Mouse (Mus musculus): ENCODE results near the gene Zbtb43. TPM values are rescaled to one million over a fixed set of nuclear protein-coding genes. Genes with fewer than 3 reads are reported as not detected.

The Zbtb43 gene
- polyA plus RNA-seq, 1 experiment from 2014 or later: 26.0 TPM

GRCm38 (mm10) chr2:33439980-33440670 is 28.2 kb downstream of the Zbtb43 start:
- H3K27me3 ChIP-seq (ENCODE audit: control insufficient read depth, insufficient read depth, low read depth, low read length): peaks cover 5% of the 10 kb centered on the region; the same call in 1 of the 2 replicates
- H3K4me3 ChIP-seq (ENCODE audit: low read depth, low read length): no peak overlapping the region
- no peak overlapping the region for H3K4me2 ChIP-seq (ENCODE audit: low read length)
- H3K36me3 ChIP-seq (ENCODE audit: control insufficient read depth, insufficient read depth, low read length): no peaks in the 10 kb centered on the region
- no peaks in the 10 kb centered on the region for H3K9me3 ChIP-seq (replicated peaks; ENCODE audit: control insufficient read depth, low read length, poor library complexity, severe bottlenecking)
- 0 out of 2 replicates have a peak overlapping the region, but pooled peaks have one; percentile 9 for H3K27ac ChIP-seq (ENCODE audit: low read length)
- 31% methylated on average over 9 of the region's 9 CpGs for WGBS
- peaks cover 33% of the 10 kb centered on the region for H3K4me1 ChIP-seq (ENCODE audit: control insufficient read depth, insufficient read depth, low read length)
- ATAC-seq: no peak
- no peak overlapping the region for H3K9ac ChIP-seq (ENCODE audit: low read depth, low read length)

- peaks cover 5% of the 10 kb centered on the region; the same call in 1 of the 2 replicates for H3K27me3 ChIP-seq (ENCODE audit: control insufficient read depth, insufficient read depth, low read depth, low read length)
- 0 out of 2 replicates have a peak overlapping the region, but pooled peaks have one; percentile 9 for H3K27ac ChIP-seq (ENCODE audit: low read length)
- peaks cover 36% of the 10 kb centered on the region for H3K4me1 ChIP-seq (ENCODE audit: control insufficient read depth, insufficient read depth, low read length)
- no peak overlapping the region for H3K4me3 ChIP-seq (ENCODE audit: low read depth, low read length)
- no peak overlapping the region for H3K4me2 ChIP-seq (ENCODE audit: low read length)
- no peaks in the 10 kb centered on the region for H3K36me3 ChIP-seq (ENCODE audit: control insufficient read depth, insufficient read depth, low read length)
- 5% methylated on average over 8 of the region's 8 CpGs for WGBS
- ATAC-seq: no peak
- no peaks in the 10 kb centered on the region for H3K9me3 ChIP-seq (replicated peaks; ENCODE audit: control insufficient read depth, low read length, poor library complexity, severe bottlenecking)
- H3K9ac ChIP-seq (ENCODE audit: low read depth, low read length): no peak overlapping the region
Measured at GRCm38 (mm10) chr2:33439471-33439881, 28.9 kb downstream of the Zbtb43 start.

GRCm38 (mm10) chr2:33438377-33438776 is 30.0 kb downstream of the Zbtb43 start:
- H3K4me1 ChIP-seq (ENCODE audit: control insufficient read depth, insufficient read depth, low read length): peaks cover 36% of the 10 kb centered on the region

GRCm38 (mm10) chr2:33437184-33437583 is 31.2 kb downstream of the Zbtb43 start:
- no peaks in the 10 kb centered on the region for H3K36me3 ChIP-seq (ENCODE audit: control insufficient read depth, insufficient read depth, low read length)
- no peak for ATAC-seq
- peaks cover 5% of the 10 kb centered on the region; the same call in 1 of the 2 replicates for H3K27me3 ChIP-seq (ENCODE audit: control insufficient read depth, insufficient read depth, low read depth, low read length)
- 25% methylated on average over 11 of the region's 11 CpGs for WGBS
- no peak overlapping the region for H3K27ac ChIP-seq (ENCODE audit: low read length)
- no peak overlapping the region for H3K9ac ChIP-seq (ENCODE audit: low read depth, low read length)
- peaks cover 36% of the 10 kb centered on the region for H3K4me1 ChIP-seq (ENCODE audit: control insufficient read depth, insufficient read depth, low read length)
- H3K4me2 ChIP-seq (ENCODE audit: low read length): no peak overlapping the region
- H3K4me3 ChIP-seq (ENCODE audit: low read depth, low read length): no peak overlapping the region
- H3K9me3 ChIP-seq (replicated peaks; ENCODE audit: control insufficient read depth, low read length, poor library complexity, severe bottlenecking): no peaks in the 10 kb centered on the region

More at GRCm38 (mm10) chr2:33438377-33438776, 30.0 kb downstream of the Zbtb43 start:
- H3K27me3 ChIP-seq (ENCODE audit: control insufficient read depth, insufficient read depth, low read depth, low read length): peaks cover 5% of the 10 kb centered on the region; the same call in 1 of the 2 replicates
- WGBS: 11% methylated on average over 2 of the region's 2 CpGs
- H3K4me3 ChIP-seq (ENCODE audit: low read depth, low read length): no peak overlapping the region
- no peak for ATAC-seq
- no peak overlapping the region for H3K27ac ChIP-seq (ENCODE audit: low read length)
- H3K9me3 ChIP-seq (replicated peaks; ENCODE audit: control insufficient read depth, low read length, poor library complexity, severe bottlenecking): no peaks in the 10 kb centered on the region
- H3K36me3 ChIP-seq (ENCODE audit: control insufficient read depth, insufficient read depth, low read length): no peaks in the 10 kb centered on the region
- no peak overlapping the region for H3K9ac ChIP-seq (ENCODE audit: low read depth, low read length)
- H3K4me2 ChIP-seq (ENCODE audit: low read length): no peak overlapping the region

DNA sequence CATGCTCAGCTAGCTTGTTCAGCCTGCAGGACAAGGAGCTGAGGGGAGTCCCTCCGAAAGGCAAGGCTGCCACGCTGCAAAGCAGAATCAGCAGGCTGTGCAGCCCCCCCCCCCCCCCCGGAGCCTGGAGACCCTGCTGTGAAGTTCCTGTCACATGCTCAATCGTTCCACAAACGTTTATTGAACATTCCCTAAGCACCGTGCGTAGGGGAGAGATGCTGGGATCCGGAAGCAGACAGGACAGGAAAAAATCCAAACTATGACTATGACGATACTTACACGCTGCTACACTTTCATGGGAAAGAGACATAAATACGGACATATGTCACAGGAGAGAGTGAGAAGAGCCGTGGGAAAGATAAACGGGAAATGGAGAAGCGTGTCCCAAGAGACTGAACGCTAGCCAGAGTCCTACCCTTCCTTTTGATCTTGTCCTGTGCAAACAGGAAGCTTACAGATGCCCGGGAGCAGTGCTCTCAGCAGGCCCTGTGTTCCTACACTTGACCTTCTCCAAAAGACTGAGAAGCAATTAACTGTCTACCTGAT is 32.3 kb downstream of the Zbtb43 start:
- Histone ChIP-seq H3K9ac (ENCODE audit: low read depth, low read length) (peak overlapping the region; percentile 31; the same call in 1 of the 2 replicates), H3K4me3 (ENCODE audit: low read depth, low read length) (peak overlapping the region; percentile 14), H3K27me3 (ENCODE audit: control insufficient read depth, insufficient read depth, low read depth, low read length) (peaks cover 5% of the 10 kb centered on the region; the same call in 1 of the 2 replicates), H3K4me1 (ENCODE audit: control insufficient read depth, insufficient read depth, low read length) (peaks cover 32% of the 10 kb centered on the region), H3K36me3 (ENCODE audit: control insufficient read depth, insufficient read depth, low read length) (no peaks in the 10 kb centered on the region), H3K4me2 (ENCODE audit: low read length) (peak overlapping the region; percentile 51), H3K9me3 (replicated peaks; ENCODE audit: control insufficient read depth, low read length, poor library complexity, severe bottlenecking) (no peaks in the 10 kb centered on the region), H3K27ac (ENCODE audit: low read length) (0 out of 2 replicates have a peak overlapping the region, but pooled peaks have one; percentile 4)
- no peak for ATAC-seq
- WGBS: 3% methylated on average over 16 of the region's 16 CpGs

DNA sequence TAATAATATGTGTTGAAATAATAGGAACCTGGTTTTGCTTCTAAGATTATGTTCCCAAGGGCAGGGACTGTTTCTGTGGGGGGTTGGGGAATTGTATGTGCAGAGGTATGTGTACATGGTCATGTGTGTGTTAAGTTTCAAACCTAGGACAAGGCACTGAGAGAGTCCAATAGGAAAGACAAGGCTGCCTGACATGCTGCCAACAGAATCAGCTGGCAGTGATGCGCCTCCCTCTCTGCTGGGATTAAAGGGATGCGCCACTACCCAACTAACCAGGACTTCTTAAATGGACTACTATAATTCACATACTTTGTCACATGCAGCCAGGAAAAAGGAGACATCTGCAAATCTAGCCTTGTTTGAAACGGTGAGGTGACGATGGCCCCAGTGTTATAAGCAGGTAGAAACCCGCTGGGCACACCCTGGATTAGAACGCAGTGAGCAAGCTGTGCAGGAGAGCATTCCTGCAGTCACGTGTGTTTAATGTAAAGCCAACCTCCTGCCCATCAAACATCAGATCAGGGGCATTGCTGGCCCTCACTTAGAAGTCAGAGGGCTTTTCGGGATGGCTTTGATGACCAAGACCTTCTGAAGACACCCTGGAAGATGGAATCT is 33.2 kb downstream of the Zbtb43 start:
- Histone ChIP-seq H3K27me3 (ENCODE audit: control insufficient read depth, insufficient read depth, low read depth, low read length) (peaks cover 5% of the 10 kb centered on the region; the same call in 1 of the 2 replicates), H3K9me3 (replicated peaks; ENCODE audit: control insufficient read depth, low read length, poor library complexity, severe bottlenecking) (no peaks in the 10 kb centered on the region), H3K36me3 (ENCODE audit: control insufficient read depth, insufficient read depth, low read length) (no peaks in the 10 kb centered on the region), H3K27ac (ENCODE audit: low read length) (peak overlapping the region; percentile 3; the same call in 1 of the 2 replicates), H3K4me3 (ENCODE audit: low read depth, low read length) (no peak overlapping the region), H3K4me1 (ENCODE audit: control insufficient read depth, insufficient read depth, low read length) (peaks cover 26% of the 10 kb centered on the region), H3K9ac (ENCODE audit: low read depth, low read length) (no peak overlapping the region), H3K4me2 (ENCODE audit: low read length) (no peak overlapping the region)
- no peak for ATAC-seq
- 44% methylated on average over 8 of the region's 8 CpGs for WGBS

DNA sequence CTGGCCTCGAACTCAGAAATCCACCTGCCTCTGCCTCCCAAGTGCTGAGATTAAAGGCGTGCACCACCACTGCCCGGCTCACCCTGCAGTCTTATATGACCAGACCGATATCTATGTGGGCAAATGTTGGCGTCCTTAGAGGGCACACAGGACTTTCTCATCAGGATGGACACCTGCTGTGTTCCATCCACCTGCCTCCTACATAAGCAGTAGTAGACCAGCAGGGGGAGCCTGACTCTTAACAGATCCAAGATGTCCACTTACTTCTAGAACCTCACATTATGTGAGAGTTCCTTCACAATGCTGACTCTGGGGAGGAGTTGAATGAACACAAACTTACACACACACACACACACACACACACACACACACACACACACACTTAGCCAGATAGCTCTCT is 35.5 kb downstream of the Zbtb43 start:
- 68% methylated on average over 5 of the region's 5 CpGs for WGBS
- H3K4me3 ChIP-seq (ENCODE audit: low read depth, low read length): no peak overlapping the region

DNA sequence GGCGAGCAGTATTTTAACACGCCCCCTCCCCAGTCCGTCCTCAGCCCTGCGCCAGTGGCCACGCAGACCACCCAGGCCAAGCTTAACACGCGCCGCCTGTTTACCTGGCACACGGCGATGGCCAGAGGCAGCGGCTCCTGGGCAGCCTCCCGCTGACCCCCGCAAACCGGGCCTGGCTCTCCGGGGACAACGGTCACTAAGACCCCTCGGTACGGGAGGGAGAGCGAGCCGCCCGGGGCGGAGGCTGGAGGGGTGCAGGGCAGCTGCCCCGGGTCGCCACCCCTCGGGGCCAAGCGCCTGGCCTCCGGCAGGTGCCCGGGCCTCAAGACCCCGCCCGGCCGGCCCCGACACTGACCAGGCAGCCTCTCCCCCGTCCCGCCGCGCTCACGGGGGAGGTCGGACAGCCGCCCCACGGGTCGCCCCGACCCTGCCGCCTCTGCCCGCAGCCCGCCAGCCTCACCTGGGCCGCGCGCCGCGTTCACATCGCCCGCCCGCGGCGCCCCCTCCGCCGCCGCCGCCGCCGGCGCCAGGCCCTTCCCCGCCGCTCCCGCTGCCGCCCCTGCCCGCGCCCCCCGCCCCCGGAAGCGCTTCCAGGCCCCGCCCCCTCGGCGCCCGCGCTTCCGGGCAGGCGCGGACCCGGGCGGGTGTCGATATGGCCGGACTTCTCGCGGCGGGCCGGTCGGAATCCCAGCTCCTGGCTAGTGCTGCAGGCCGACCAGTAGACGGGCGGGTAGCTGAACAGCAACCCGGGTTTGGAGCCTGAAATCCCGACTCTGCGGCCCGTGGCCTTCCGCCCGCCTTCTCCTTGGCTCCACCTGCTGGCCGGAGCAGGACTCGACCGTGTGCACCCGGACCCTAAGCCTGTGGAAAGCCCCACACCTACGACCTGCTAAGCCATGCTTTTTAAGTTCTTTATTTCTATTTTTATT is 37.3 kb downstream of the Zbtb43 start, which contains the start of gene Zbtb34:
Gene Zbtb34 (minus strand): TSS at position 554 of the 929 bp plus-strand sequence.
- peak within 1 kb of the TSS; percentile 98 for H3K9ac ChIP-seq (ENCODE audit: low read depth, low read length)
- H3K4me2 ChIP-seq (ENCODE audit: low read length): peak within 1 kb of the TSS; percentile 65
- 1% methylated on average over 50 of the region's 102 CpGs for WGBS
- ATAC-seq: peak; percentile 74
- no peaks in the 10 kb centered on the region for H3K27me3 ChIP-seq (ENCODE audit: control insufficient read depth, insufficient read depth, low read depth, low read length)
- peak within 1 kb of the TSS; percentile 98 for H3K4me3 ChIP-seq (ENCODE audit: low read depth, low read length)
- H3K36me3 ChIP-seq (ENCODE audit: control insufficient read depth, insufficient read depth, low read length): no peaks in the 10 kb centered on the region
- H3K4me1 ChIP-seq (ENCODE audit: control insufficient read depth, insufficient read depth, low read length): peaks cover 31% of the 10 kb centered on the region
- H3K9me3 ChIP-seq (replicated peaks; ENCODE audit: control insufficient read depth, low read length, poor library complexity, severe bottlenecking): no peaks in the 10 kb centered on the region
- peak within 1 kb of the TSS; percentile 68 for H3K27ac ChIP-seq (ENCODE audit: low read length)

More for the DNA sequence above, 35.5 kb downstream of the Zbtb43 start:
- Histone ChIP-seq H3K27ac (ENCODE audit: low read length) (no peak overlapping the region), H3K9me3 (replicated peaks; ENCODE audit: control insufficient read depth, low read length, poor library complexity, severe bottlenecking) (no peaks in the 10 kb centered on the region), H3K4me1 (ENCODE audit: control insufficient read depth, insufficient read depth, low read length) (peaks cover 40% of the 10 kb centered on the region), H3K27me3 (ENCODE audit: control insufficient read depth, insufficient read depth, low read depth, low read length) (no peaks in the 10 kb centered on the region), H3K4me2 (ENCODE audit: low read length) (no peak overlapping the region), H3K36me3 (ENCODE audit: control insufficient read depth, insufficient read depth, low read length) (no peaks in the 10 kb centered on the region), H3K9ac (ENCODE audit: low read depth, low read length) (no peak overlapping the region)
- no peak for ATAC-seq

Data from midbrain, embryonic 16.5 days (tissue).